Mouse (Mus musculus) heart, adult 18-20 months (tissue): Measurements from ENCODE around the gene Pnpla5. TPM values are rescaled to one million over a fixed set of nuclear protein-coding genes. Genes with fewer than 3 reads are reported as not detected.
A peak's percentile ranks its signal among the peaks of the same experiment; 100 is the strongest.
"Not testable (repeated sequence)": the region's sequence is repeated elsewhere in the genome, so short reads cannot be mapped to it uniquely, and the experiment has no call there.

Experiments
- DNase-seq, 2 experiments: peaks; one replicate each; pipeline ENCODE4 v3.0.0; 2021 to 2022; ENCODE audit warnings: mixed read lengths in 1 of 2
- long read RNA-seq, 2 experiments: library from polyadenylated mRNA; stranded (forward); transcript quantifications; one replicate each; pipeline ENCODE4 v2.0.0; 2021
- total RNA-seq, 2 experiments: library from RNA; stranded (reverse); gene quantifications; 2 replicates each; pipeline ENCODE4 v1.2.3; 2021

The Pnpla5 gene
- total RNA-seq = not detected
- long read RNA-seq, experiment 1 = 0 reads
- long read RNA-seq, experiment 2 = 0 reads

DNA sequence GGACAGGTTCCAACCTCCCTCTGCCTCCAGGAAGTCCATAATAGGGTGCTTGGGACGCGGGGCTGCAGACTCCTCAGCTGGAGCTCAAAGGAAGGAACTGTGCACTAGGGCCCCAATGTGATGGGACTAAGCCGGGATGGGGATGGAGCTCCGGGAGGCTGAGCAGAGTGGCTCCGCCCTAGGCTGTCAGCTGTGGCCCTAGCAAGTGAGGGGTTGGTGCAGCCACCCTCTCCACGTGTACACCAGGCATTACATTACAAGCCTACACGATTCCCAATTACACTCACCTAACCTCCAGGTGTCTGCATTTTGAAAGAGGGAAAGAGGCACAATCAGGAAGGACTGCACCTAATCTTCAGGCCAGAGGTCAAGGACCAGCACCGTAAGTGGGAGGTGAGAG lies at the start of gene Pnpla5:
Pnpla5 (minus strand) TSS at position 101 of the 400 bp plus-strand sequence.
- no peak for DNase-seq

DNA sequence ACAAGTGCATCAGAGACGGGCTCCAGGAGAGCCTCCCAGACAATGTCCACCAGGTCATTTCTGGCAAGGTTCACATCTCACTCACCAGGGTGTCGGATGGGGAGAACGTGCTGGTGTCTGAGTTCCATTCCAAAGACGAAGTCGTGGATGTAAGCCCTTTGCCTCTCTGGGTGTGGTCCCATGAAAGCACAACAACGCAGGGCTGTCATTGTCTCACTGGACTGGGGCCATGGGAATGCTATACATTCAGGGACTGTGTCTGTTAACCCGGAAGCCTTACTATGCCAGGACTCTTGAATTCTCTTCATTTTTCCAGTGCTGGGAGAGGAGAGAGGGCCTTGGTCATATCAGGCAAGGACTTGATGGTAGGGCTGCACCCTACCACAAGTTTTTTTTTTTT lies 48.2 kb upstream of the Pnpla5 start:
- DNase-seq = no peak

DNA sequence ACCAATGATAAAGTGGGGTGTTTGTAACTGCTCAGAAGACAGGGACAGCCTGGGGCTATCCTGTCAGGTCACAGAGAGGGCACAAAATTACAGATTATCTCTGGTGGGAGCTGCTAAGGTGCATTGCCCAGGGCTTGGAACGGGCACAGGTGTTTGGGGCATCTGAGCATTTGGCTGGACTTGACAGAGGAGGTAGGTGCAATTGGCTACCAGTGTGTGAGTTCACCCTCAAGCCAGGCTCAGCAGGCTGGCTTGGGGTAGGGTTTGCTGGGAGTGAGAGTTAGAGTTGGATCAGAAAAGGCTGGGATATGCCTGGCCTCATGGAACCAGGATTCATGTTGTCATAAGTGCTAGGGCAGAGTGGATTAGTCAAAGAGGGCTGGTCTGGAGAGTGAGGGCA lies 46.5 kb upstream of the Pnpla5 start:
- no peak for DNase-seq

DNA sequence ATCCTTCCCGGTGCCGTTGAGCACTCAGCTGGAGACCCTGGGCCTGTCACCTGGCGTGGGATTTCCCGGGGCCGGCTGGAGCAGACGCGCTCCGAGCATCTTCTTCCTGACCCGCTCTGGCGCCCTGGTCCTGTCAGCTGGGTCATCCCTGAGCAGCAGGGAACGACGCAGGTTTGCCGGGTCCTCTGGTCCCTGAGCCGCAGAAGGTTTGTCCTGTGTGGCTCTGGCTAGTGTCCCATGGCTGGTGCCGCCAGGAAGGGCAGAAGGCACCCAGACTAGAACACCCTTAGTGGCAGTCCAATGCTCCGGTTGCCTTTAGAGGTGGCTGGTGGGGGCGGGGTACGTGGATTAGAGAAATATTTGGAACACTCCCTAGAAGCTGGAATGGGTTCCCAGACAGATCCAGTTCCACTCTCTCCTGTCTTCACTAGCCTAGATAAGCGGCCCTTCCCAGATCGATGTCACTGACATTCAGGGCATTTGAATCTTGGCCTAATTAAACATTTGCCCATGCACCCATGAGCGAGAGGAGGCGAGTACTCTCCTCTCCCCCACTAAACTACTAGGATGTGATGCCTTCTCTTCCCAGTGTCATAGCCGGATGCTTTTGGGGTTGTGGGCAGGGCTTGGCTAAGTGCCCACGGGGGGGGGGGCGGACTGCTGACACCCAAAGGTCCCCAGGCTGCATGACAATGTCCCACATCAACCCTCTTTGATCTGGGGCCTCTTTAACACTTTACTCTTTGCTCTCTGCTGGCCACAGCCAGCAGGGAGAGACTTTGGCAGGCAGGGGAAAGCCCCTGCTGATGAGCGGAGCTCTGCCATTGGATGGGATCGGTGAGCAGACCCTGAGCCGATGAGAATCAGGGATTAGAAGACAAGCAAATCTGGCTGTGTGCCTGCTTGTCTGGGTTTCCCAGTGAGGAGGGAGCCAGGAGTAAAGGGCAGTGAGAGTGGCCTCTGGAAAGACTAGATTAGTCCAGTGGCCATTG lies 45.5 kb upstream of the Pnpla5 start:
- DNase-seq = peak; percentile 29 to 33

DNA sequence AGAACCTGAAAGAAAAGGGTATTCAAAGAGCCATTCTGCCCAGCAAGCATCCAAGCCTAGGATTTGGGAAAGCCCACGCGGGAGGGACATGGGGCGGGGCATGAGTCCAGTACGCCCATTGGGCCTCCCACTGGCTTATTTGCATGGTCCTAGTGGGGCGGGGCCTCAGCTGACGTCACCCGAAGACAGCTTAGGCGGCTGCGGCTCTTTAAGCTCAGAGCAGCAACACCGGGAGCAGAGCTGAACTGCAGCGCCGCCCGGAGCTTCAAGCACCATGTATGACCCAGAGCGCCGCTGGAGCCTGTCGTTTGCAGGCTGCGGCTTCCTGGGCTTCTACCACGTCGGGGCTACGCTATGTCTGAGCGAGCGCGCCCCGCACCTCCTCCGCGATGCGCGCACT lies 44.6 kb upstream of the Pnpla5 start, which contains the start of gene Pnpla3:
Pnpla3 (plus strand) TSS at position 238 of the 400 bp plus-strand sequence.
- DNase-seq = peak; percentile 97

DNA sequence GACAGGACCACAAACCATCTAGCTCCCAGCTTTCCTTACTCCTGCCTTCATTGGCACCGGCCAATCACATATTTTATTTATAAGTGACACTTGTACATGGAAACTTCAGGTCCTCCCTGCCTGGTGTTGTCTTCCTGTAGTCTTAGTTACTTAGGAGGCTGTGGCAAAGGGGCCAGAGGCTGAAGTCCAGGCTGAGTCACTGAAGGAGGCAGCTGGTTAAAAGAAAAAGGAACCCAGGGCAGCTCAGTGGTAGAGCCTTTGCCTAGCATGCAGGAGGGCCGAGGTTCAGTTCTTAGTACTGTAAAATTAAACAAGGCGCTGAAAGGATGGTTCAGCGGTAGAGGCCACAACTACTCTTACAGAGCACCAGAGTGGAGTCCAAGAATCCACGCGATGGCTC lies 43.8 kb upstream of the Pnpla5 start:
- no peak for DNase-seq

DNA sequence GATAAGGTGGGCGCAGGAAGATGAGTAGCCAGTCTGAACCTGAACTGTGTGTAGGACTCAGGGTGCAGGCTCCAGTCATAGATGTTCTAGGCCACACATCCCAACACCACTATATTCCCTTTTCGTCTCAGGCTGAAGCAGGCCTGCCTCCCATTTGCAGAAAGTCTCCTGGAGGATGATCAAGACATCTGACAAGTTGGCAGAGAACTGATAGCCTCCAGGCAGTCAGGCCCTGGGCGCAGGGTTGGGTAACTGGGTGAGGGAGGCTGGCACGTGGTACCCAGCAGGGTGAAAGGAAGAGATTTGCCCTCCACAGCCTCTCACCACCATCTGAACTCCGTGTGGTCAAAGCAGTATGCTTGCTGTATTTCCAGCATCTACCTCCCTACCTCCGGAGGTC lies 38.9 kb upstream of the Pnpla5 start:
- no peak for DNase-seq

DNA sequence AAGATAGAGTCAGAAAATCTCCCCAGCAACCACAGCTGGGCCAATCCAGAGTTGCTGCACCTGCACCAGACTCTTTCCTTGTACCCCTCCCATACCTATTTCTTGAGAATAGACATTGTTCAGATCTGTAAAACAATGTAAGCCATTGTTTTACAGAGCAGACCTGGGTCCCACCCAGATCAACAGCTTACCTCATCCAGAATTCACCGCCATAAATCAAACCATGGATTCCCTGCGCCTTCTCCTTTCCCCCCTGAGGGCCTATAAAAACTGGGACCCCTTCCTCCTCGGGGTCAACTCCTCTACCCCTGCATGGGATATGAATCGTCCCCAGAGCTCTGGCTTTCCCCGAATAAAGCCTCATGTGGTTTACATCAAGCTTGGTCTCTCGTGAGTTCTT lies 34.6 kb upstream of the Pnpla5 start:
- not testable (repeated sequence) for DNase-seq

DNA sequence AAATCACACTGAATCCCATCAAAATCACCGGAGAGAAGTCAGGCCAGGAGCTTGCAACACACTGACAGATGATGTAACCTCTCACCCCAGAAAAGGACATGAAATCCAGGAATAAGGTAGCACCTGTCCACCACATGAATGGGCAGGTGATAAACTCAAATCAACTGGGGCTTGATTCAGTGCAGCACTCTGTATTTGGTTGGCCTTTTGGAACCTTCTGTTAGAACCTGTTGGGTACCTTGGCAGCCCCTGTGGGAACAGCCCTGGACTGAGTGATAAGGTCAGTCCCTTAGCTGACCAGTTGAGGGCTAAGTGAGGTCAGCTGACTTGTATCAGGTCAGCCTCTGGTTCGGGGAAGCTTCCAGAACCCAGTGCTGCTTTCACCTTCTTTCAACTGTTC lies 33.2 kb upstream of the Pnpla5 start:
- DNase-seq = no peak

DNA sequence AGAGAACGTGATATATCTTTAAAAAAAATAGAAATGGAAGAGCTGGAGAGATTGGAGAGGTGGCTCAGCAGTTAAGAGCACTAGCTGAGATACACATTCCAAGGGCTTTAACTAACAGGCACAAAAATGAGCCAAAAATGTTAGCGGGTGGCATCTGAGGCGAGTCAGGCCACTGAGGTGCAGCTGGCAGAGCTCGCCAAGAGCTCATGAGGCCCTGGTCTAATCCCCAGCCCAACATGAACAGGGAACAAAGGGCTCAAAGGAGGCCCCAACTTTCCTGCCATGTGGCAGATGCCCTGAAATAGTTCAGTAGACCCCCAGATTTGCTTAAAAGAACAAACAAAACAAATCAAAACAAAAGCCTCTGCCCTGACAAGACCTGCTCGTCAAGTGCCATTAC lies 18.0 kb upstream of the Pnpla5 start:
- DNase-seq = no peak

DNA sequence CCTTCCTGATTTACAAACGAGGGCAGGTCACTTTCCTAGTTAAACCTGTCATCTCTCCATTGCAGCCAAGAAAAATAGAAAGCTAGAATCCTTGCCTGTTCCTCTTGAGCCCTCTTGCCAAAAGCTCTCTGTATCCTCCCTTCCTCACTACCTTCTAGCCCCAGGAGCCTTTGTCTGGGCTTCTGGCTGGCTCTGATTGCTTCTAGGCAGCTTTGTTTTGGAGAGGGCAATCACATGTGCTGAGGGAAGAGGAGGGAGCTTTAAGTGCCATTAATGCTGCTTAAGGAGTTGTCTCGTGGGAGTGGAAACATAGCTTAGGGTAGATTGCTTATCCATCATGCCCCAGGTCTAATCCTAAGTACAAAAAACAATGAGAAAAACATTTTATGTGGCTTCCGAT lies 17.1 kb upstream of the Pnpla5 start:
- DNase-seq = no peak

DNA sequence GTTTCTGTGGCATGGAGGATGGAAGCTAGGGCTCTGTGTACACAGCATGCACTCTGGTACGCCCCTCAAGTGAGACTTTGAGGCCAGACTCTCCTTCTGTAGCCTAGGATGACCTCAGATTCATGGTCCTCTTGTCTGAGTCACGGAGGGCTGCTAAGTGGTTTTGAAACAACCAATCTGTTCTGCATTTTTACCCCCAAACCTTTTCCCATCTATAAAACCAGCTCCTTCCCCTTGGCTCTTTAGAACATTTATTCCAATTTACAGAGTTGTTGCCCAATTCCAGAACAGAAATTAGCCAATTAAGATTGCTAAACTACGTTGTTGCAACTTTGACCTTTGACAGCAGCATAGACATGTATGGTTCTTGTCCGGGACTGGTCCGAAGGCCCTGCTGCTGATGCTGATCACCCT lies 16.6 kb upstream of the Pnpla5 start:
- no peak for DNase-seq

DNA sequence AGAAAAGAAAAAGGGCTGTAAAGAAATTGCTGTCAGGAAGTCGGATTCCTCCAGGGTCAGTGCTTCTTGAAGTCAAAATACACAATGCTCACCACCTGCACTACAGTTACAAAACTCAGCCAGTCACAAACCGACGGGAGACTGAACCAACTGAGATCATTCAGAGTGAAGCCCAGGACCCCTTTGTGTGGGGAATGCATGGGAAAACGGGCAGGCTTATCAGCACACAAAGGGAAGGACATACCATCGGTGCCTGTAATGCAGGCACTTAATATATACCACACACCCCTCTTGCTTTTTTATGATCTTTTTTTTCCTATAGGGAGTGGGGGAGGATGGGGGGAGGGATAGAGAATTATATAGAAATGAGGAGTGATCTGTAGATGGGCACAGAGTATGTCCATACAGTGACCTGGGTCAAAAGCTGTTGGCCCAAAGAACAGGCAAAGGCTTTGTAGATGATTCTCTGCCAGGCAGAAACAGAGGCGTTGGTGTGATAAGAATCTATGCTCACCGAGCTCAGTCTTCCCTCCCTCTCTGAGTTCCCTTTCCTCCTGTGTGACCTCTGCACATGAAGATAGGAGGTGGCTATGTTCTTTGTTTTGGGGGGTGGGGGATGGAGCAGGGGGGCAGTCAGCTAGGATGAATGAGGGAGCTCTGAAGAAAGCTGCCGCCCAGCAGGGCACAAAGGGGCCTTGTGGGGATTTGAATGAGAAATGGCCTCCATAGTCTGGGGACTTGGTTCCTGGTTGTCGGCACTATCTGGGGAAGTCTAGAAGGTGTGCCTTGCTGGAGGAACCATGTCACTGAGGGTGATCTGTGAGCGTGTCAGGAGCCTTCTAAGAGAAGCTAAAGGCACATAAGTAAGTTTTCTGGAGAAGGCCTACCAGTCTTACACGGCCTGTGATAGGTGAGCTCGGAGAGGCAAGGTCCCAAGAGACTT lies 13.8 kb upstream of the Pnpla5 start:
- DNase-seq = no peak

DNA sequence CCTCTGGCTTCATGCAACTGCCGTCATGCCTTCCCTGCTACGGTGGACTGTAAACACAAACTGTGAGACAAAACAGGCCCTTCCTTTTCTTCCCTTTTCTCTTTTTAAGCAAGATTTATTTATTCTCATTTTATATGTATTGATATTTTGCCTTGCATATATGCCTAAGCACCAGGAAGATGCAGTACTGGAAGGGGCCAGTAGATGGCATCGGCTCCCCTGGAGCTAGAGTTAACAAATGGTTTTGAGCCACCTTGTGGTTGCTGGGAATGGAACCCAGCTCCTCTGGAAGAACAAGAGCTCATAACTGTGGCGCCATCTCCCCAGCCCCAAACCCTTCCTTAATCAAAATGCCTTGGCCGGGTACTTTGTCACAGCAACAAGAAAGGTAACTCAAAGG lies 12.5 kb upstream of the Pnpla5 start:
- peak in 1 of 2 experiments; percentile 32 for DNase-seq

DNA sequence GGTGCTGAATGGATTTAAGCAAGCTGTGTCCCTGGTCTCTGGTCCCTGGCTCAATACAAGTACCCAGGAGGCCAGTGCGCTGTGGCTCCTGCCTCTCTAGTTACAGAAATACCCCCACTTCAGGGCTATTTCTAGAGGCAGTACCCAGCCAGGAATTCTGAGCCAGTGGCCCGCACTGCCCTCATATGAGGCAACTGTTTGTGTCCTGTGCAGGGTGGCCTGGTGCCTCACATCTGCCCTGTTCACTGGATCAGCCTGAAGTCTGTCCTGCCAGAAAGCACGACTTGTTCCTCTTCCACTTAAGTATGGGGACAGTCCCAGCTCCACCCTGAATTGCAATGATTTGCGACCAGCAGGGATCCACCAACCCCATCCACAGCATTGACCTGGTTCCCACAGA lies 10.5 kb upstream of the Pnpla5 start:
- peak; percentile 77 to 89 for DNase-seq

DNA sequence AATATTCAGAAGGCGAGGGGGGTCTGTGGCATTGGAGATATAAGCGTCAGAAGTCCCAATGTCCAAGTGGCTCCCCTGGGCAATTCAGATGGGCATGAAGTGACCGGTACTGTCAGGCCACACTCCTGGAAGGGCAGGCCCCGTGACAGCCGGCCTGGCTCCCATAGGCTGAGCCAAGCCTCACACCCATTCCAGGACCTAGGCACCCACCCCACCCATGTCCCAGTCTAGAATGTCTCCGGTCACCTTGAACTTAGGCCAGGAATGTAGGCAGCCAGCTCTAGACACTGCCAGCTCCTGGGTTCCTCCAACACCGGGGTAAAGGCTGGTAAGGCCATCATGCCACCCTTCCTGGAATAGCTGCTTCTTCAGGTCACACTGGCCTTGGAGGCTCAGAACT lies 9.0 kb upstream of the Pnpla5 start:
- DNase-seq = peak; percentile 73 to 86

DNA sequence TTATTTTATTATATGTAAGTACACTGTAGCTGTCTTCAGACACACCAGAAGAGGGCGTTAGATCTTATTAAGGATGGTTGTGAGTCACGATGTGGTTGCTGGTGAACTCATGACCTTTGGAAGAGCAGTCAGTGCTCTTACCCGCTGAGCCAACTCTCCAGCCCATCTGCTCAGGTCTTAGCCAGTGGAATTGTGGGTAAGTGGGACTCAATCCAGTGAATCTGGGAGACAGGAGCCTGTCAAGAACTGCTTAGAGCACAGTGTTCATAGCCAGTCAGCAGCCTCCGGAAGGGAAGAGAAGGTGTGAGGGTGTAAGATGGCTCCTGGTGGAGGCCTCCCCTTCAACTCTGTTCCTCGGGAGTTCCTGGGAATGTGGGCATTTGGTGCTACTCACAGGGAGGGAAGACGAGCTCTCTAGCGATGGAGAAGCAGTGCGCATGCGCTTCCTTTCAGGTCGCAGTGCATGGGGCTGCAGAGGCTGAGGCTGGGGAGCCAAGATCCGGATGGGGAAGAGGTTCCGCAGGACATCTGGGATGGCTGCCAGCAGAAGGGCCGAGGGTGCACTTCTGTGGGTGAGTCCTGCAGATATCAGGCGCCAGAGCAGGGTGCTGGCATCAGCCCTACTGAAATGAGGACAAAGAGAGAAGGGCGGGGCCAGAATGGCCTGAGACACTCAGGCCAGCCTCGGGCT lies 8.3 kb upstream of the Pnpla5 start:
- peak; percentile 83 to 91 for DNase-seq

DNA sequence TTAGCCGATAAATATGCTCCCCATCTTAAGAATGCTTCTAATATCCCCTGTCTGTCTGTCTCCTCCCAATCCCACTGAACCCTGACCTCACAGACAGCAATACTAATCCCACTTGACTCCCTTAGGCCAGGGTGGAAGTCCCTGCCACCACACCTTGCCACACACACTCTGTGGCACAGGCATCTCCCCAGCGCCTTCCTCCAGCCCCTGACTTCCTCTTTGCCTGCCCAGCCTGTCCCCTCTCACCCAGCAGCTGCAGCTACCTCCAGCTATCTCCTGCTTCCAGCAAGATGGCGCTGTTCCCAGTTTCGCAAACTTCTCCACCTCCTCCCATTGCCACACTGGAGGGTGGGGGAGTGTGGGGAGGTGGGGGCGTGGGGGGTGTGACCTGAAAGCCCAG lies 3.9 kb upstream of the Pnpla5 start:
- DNase-seq = no peak

DNA sequence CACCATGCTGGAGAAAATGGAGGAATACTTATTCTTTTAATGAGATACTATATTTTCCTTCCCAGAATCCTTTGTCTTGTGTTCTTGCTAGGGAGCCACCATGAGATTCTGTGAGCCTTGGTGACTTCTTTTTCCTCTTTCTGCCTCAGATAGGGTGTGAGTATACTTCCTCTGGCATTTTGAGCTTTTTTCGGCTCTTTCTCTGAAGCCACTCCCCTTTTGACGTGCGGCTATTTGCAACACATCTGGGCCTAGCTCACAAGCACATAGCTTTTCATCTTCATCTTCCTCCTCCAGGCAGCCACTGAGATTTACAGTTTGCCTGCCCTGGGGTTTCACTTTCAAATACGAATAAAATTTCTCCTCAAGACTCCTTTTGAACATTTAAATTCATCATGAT lies 3.5 kb upstream of the Pnpla5 start:
- no peak for DNase-seq

DNA sequence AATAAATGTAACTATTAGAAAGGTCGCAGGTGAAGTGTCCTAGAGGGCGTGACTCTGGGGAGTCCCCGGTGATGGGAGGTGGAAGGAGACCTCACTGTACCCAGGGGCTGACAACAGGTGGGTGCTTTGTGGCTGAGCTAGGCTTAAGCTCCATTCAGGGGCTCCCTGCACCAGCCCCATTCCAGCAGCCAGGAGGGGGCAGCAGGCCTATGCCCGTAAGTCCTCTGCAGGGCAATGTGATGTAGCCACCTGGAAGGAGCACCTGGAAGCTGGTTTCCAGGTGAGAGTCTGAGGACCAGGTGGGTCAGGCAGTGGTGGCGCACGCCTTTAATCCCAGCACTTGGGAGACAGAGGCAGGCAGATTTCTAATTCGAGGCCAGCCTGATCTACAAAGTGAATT lies 1.1 kb upstream of the Pnpla5 start:
- peak in 1 of 2 experiments; percentile 15 for DNase-seq

DNA sequence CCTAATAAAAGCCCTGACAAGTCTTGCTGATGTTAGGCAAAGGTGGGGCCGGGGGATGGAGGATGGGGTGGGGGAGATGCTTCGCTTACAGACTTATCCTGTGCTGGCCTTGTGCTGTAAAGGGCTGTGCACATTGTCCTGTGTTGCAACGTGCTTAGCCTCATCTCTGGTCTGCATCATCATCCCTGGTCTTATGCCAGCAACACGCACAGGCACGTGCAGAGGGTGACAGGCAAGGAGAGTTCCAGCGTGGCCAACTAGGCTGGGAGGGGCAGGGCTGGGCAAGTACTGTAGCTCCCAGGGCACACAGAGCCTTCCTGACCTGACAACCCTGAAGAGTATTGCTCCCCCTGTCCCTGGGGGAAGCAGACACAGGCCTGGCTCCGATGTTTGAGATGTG lies 1.9 kb downstream of the Pnpla5 start:
- no peak for DNase-seq

DNA sequence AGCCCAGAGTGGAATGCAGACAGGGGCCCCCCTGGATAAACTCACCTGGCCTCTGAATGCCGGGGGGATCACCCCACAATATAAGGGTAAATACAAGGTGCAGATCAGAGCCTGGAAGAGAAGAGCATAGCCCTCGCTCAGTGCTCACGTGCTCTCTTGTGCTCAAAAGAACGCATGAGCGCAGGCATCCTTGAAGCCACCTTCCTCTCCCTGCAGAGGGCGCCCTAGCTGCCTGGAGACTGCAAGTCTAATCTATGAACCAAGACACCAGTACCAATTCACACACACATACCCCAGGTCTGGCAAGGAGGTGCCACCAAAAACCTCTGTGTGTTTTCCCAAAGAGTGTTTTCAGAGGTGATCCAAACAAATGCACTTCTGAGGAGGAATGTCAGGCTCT lies 2.4 kb downstream of the Pnpla5 start:
- peak in 1 of 2 experiments; percentile 24 for DNase-seq
